Mouse (Mus musculus) cerebellum, adult 9-10 months (tissue): ENCODE results near the gene Grb2.
A peak's percentile ranks its signal among the peaks of the same experiment; 100 is the strongest.
"Not testable (repeated sequence)": the region's sequence is repeated elsewhere in the genome, so short reads cannot be mapped to it uniquely, and the experiment has no call there.

Experiments
- DNase-seq: peaks from one replicate; pipeline ENCODE4 v3.0.0; 2022

The Grb2 gene

DNA sequence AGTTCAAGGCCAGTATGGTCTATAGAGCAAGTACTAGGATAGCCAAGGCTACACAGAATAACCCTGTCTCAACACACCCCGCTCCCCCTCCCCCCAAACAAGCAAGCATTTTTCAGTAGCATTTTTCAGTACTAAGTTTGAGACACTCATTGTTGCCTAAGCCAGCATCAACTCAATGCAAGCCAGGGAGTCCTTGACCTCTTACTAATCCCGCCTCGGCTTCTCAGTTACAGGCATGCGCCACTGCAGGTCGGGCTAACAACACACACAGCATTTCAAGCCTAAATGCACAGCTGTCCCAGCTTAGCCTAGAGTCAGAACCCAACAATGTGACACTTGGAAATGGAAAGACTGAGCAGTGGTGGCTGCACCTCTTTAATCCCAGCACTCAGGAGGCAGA, 25.1 kb downstream of the Grb2 start:
- DNase-seq: no peak

DNA sequence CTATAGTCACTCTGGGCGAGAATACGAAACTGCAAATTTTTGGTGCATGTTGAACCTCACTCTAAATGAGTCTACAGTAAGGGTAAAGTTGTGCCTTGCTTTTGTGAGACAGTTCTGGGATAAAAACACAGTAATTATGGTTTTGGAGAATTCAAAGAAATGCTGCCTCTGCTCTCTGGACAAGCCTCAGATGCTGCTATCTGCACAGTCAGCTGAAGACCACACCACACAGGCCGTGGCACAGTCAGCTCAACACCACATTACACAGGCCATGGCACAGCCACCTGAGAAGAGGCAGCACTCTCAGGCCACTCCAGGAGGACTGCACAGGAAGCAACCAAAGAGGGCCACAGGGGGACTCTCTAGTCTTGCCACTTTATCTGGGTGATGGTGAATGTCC, 26.0 kb downstream of the Grb2 start:
- no peak for DNase-seq

DNA sequence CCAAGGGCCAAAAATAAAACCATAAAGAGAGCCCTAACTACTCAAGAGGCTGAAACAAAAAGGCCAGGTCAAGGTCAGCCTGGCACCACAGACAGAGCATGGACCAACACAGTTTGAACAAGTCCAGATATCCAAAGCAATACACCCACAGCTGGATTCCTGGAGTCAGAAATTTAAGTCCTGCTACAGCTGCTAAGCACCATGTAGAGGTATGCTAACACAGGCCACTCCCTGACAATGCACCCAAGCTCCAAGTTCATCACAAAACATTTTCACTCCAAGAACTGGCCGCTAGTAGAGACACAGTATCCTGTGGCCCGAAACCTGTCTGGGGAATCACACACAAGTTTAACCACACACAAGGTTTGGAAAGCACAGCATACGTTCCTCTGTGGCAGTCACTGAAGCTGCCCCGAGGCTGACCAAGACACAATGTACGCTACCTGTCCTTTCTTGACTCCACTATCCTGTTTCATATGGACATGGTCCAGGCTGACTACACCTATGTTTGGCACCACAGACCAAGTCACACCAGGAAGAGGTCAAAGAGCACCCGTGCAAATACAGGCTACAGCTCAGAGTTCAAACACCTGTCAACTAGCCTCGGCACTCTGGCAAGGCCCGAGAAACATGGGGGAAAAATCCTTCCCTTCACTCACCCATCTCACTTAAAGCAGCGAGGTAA, 28.7 kb downstream of the Grb2 start:
- no peak for DNase-seq

DNA sequence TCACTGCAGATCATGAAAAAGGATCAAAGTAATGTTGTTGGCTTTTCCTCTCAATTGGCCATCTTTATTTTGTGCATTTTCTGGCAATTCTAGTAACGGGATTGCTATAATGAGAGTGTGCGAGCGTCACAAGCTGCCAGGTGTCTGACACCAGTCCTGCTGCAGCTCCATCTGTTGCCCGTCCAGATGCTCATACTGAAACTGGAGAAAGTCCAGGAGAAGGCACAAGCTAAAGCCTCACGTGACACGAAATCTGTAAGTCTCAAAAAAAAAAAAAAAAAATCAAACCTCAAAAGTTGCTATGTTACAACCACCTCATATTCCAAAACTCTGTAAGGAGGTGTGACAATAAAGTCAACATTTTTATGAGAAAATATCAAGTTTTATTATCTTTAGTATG, 29.5 kb downstream of the Grb2 start:
- DNase-seq: no peak

DNA sequence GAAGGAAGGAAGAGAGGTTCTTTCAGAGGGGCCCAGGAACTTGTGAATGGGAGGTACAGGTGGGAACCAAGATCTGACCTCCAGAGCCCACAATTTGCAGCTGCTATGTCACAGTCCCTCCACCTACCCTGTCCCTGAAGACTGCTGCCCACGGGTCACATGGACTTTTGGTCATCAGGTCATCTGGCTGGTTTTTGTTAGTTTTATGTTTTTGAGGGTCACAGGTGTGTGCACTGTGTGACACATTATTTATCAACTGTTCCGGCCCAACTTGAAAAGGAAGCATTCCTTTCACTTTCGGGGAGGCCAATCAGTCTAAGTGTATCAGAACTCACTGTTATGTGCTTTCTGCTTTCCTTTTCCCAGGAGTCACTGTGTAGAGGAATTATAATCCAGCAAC, 30.9 kb downstream of the Grb2 start:
- no peak for DNase-seq

DNA sequence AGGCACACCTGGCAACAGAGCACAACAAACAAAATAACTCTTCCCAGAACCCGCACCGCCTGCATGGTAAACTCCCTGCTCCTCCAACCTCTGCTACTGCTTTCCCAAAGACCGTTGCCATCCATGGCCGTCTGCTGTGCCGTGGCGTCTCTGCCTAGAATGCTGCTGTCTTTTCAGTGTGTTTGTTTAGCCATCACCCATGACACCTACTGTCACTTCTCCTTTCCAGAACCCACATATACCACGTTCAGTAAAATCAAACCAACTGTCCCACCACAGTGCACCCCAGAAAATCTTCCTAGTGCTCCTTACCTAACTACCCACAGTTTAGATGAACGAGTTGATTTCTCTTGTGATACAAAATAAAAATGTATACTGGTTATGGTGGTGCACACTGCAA, 31.7 kb downstream of the Grb2 start:
- no peak for DNase-seq

DNA sequence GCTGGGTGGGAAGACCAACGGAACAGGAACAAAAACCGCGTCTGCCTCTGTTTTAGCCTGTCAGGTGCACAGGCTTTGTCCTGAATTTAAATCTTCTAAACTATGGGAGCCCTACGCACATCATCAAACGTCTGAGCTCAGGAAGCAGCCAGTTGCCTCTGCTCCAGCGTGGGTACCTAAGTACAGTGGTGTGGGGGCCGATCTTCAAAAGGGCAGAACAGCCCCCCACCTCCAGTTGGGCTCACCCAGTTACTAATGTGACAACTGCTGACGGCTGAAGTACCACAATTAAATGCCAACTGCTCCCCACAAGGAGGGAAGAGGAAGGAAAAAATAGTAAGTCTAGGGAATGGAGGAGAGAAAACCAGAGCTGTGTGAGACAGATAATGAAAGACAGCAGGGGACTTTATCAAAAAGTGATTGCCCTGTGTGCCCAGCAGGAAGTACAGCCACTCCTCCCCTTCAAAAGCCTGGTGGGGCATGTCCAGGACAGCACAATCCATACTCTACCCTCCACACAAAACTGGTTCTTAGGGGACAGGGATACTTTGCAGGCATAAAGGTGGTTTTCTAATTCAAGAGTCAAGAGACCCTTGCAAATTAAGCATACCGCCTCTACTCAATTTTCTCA, 34.0 kb downstream of the Grb2 start:
- no peak for DNase-seq

DNA sequence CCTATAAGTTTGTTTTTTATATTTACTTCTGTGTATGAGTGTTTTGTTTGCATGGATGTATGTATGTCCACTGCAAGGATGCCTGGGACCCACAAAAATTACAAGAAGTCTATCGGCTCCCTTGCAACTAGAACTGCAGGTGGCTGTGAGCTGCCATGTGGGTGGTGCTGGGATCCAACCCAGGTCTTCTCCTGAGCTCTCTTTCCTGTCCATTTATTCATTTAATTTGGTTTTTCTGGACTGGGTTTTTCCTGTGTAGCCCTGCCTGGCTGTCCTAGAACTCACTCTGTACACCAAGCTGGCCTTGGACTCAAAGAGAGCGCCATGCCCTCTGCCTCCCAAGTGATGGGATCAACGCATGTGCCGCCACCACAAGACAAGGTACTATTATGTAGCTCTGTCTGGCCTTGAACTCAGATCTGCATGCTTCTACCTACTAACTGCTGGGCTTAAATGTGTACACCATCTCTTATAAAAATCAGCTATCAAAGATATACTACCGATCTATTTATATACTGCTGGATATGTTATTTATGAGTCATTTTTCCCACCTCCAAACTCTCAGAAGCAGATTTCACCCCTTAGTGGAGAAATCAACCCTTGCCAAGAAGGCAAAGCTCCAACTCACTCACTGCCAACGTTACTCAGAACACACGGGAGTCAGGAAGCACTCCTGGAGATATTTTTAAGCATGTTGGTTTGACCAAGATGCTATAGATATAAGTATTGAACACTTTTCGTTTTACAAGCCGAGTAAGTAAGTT, 34.7 kb downstream of the Grb2 start:
- peak; percentile 86 for DNase-seq

DNA sequence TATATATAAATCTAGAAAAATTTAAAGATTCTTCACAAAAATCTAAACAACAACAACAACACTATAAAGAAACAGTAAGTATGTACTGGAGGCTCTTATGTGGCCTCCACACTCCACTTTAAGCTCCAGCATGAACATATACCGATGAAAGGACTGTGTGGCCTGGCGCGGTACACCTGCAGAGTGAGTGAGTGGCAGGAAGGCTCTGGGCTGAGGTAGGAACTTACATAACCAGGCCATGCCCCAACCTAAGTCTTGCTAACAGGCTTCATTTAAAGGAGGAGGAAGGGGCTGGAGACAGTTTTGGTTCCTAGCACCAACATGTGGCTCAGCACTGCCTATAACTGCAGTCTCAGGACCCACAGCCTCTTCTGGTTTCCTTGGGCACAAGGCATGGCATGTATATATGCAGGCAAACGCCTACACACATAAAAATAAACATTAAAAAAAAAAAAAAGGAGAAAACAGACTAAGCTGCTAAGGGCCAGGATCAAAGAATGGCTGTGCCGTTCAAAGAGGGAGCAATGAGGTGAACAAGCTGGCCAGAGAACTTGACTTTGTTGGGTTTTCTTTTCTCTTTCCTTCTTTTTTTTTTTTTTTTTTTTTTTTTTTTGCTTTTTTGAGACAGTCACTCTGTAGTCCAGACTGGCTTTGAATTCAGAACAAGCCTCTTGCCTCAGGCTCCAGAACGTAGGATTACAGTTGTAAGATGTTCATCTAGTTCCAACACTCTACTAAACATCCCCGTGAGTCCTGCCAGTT, 36.0 kb downstream of the Grb2 start:
- no peak for DNase-seq

DNA sequence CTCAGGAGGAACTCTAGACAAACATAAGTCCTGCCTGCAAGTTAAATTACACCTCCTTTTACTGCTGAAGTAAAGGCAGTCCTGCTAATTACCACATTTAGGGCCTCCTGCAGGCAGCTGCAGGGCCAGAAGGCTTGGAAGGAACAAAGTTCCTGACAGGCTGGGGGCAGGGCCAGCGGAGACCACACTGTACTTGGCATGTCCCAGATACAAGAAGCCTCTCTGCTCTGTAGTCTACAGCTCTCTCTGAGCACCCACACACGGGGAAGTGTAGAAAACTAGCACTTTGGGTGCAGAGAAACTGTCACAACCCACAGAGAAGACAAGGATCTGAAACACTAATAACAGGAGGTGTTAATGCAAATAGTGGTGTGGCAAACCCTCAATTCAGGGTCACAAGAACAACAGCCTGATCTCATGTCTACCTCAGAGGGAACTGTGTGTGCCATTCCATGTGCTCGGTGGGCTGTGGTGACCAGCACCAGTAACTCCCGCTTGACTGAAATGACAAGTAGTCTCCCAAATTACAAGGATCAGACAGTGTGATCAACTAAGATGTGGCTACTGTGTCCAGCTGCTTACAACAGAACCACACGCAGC, 37.8 kb downstream of the Grb2 start:
- DNase-seq: no peak

DNA sequence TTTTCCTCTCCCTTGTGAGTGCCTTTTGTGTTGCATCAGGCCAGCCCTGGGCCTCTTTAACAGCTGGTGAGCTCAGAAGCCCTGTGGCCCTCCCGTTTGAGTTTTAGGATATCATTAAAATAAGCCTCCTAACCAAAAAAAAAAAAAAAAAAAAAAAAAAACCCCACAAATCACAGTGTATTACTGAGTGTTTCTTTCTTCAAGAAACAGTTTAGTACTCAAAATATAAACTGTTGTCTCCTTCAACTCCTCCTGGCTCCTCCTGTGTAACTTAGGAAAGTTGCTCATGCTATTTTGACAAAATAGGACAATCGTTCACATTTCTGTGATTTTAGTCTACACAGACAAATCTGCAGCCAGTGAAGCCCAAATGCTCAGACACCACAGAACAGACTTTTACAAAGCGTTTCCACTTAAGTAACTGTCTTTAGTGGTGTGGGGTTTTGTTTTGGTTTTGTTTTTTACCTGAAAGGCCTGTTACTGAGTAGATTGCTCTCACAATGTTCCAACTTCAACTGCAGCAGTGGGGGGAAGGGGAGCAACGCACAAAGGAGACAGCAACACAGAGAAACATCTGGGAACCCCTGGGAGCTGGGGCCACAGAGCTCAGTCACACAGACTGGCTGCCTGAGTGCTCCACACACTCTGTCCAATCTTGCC, 44.6 kb downstream of the Grb2 start:
- no peak for DNase-seq

DNA sequence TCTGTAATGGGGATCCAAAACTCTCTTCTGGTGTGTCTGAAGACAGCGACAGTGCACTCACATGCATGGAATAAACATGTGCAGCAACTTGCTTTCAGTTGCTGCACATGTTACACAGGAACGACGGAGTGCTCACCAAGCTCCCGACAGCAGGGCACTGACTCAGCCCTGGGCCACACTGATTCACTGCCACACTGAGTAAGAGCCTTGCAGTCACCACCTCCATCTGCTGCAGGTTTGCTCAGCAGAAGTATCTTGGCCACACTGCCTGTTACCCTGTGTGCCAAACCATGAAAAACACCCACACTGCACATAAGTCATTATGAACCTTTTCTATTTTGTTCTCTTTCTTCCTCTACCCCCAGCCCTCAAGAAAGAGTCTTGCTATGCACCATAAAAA, 48.0 kb downstream of the Grb2 start:
- peak; percentile 71 for DNase-seq

DNA sequence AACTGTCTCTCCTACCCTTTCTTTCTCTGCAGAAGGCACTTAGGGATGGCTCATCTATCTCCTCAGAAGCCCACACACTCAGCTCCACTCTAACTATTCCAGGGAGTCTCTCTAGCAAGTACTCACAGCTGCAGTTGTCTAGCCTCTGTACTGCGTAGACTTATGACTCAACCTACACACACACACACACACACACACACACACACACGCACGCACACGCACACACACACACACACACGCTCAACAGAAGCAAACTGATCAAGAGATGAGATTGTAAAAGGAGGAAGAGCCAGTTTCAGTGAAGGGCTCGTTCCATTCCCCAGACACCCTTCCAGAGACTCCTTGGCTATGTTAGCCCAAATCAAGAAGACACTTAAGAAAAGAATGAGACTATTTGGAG, 49.9 kb downstream of the Grb2 start:
- no peak for DNase-seq

DNA sequence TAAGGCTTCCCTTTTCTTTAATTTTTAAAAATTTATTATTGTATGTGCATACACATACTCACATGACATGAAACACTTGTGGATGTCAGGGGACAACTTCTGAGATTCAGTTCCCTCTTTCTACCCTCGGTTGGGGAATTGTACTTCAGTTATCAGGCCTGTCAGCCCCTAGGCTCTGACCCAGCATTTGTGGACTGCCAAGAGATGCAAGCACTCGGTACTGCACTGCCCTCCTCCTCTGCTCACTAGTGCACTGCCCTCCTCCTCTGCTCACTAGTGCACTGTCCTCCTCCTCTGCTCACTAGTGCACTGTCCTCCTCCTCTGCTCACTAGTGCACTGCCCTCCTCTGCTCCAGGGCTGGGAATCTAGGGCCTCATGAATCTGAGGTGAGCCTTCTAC, 54.3 kb downstream of the Grb2 start:
- DNase-seq: no peak

DNA sequence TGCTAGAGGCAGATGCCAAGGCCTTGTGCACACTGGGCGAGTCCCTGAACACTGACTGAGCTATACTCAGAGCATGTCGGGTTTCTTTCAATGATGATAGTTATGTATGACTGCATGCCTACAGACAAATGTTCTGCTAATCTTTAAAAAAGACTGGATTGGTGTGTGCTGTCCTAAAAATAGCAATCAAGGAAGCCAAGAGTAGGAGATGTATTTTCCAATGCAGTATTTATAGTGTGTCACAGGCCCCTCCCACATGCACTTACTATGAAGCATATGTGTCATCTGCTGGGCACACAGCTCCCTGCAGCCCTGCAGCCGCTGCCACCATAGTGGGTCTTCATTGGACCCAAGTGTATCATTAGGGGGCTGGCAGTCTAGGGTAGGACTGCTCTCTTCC, 55.2 kb downstream of the Grb2 start:
- no peak for DNase-seq

DNA sequence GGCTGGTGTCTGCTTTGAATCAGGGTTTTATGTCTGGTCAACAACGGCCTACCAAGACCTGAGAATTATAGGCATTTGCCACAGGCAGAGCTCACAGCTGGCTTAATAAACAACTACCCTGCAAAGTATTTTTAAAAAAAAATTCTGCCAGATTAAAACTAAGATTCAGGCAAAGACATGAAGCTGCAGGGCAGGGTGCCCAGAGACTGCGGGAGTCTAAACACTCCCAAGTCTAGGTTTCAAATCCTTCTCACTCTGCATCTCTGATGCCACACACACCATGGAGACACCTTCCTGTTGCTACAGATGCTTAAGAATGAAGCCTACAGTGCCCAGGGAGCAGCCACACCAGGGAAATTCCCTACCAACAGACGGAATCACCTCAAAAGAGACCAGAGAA, 56.7 kb downstream of the Grb2 start:
- DNase-seq: peak; percentile 55

DNA sequence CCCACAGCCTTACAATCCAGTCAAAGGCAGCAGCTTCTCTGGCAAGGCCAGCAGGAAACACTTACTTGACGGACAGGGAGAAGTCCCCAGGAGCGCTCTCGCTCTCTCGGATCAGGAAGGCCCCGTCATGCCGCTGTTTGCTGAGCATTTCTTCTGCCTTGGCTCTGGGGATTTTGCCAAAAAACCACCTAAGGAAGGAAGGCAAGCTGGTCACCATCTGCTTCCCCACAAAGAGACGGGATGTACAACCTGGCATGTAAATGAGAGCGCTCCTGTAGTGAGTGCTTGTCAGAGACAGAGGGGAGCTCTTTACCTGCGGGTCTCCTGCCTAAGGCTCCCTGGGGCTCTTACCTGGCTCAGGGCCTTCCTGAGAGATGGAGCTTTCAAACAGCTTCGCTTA, 58.7 kb downstream of the Grb2 start:
- DNase-seq: peak; percentile 97

DNA sequence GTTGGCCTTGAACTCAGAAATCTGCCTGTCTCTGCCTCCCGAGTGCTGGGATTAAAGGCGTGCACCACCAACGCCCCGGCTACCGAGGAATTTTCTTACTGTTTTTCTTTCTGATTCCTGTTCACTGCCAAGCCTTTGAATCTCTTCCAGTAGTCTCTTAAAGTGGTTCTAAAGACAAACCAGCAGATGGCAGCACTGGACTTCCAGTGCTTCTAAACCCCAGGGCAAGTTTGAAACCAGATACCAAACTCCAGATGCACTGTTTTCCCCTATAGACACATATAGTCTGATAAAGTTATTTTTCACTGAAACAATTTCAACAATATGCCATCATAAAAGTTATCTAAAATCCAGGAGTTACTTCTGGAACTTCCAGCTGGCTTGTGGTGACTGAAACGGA, 60.9 kb downstream of the Grb2 start:
- DNase-seq: peak; percentile 88

DNA sequence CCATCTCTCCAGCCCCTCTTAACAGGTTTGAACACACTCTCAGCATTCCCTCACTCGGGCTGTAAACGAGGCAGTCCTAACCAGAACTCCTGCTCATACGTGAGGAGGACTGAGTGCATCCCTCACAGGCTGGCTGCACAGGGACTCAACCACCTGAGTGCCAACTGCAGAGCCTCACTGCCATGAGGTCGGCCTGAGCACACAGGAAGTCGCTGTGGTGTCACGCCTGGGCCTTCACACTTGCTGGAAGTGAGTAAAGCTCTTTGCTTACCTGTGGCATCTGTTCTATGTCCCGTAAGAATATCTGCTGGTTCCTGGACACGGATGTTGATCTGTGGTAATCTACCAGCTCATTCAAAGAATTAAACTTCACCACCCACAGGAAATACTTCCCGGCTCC, 62.0 kb downstream of the Grb2 start:
- DNase-seq: no peak

DNA sequence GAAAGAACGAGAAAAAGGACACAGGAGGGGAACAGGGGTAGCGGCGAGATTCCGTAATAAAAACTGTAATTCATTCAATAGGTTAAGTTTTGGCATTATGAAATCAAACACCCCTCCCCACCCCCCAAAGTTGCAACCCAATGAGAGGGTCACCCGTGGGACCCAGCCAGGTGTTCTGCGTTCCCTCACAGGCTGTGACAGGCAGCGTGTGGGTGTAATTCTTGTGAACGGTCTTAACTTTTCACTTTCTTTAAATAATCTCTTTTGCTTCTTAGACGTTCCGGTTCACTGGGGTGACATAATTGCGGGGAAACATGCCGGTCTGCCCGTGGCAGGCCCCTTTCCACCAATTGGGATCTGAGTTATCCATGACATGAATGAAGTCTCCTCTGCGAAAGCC, 62.9 kb downstream of the Grb2 start:
- DNase-seq: not testable (repeated sequence)

DNA sequence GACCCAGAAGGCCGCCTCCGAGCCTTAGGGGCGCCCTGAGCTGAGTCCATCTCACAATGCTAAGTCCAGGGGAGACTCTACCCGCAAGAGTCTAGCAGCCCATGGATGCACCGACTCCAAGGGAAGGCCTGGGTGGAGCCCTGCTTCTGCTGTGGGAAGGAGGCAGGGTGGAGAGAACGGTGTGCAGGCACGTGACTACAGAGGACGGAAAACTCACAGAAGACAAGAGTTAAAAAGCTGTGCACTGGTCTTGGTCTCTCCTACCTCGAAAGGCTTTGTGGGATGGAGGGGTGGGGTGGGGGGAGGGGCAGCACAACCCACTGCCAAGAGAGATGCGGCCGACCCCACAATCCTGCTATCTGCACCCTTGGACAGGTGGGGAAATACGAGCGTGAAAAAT, 64.1 kb downstream of the Grb2 start:
- DNase-seq: no peak

DNA sequence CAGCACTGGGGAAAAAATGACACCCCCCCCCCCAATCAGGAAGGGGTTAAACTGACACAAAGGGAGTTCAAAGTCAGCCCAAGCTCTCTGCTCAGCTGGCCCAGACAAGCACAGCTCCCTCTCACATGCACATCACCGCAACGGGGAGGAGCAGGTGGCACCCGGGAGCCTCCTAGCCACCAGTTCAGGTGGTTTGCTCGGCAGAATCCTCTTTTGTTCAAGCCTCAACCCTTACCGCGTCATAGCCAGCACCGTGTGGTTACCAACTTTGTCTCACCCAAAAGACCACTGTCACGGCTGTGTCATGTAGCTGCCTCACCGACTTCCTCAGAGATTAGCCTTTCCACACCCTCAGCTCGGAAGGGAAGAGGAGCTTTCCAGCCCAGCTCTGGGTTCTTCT, 65.1 kb downstream of the Grb2 start:
- no peak for DNase-seq

DNA sequence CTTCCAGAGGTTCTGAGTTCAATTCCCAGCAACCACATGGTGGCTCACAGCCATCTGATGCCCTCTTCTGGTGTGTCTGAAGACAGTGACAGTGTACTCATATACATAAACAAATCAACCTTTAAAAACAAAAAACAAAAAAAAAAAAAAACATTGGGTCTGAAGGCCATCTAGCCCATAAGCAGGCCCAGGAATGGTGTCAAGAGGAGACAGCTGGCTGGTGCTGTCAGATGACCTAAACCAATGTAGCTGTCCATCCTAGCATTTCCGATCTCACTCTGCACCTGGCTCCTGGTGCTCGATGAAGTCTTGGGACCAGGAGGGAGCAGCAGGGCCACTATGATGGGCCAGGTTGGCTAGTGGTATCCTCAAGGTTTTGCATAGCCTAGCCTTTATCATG, 65.7 kb downstream of the Grb2 start:
- no peak for DNase-seq
